Mouse (Mus musculus) megakaryocyte, embryonic 14.5 days (primary cell): ENCODE measurements around the gene Dach1. TPM values are rescaled to one million over a fixed set of nuclear protein-coding genes. Genes with fewer than 3 reads are reported as not detected.

Source experiments
- H3K27me3 ChIP-seq: replicated peaks from 2 replicates; pipeline ENCODE3; 2012; ENCODE audit warnings: inconsistent platforms
- H3K36me3 ChIP-seq: replicated peaks from 2 replicates; pipeline ENCODE3; 2012; ENCODE audit warnings: low read length, inconsistent platforms, mixed read lengths
- H3K4me1 ChIP-seq: 2 replicates; pipeline ENCODE4 v1.6.1; 2012; ENCODE audit warnings: inconsistent platforms
- H3K4me3 ChIP-seq: replicated peaks from 2 replicates; pipeline ENCODE3; 2012; ENCODE audit warnings: moderate library complexity, mild to moderate bottlenecking, inconsistent platforms
- H3K9me3 ChIP-seq: 2 replicates; pipeline ENCODE4 v1.6.1; 2012; ENCODE audit warnings: inconsistent platforms
- FLI1 ChIP-seq: IDR thresholded peaks from 2 replicates; pipeline ENCODE4 v1.6.1; 2012; ENCODE audit warnings: low read length, inconsistent platforms, mixed read lengths
- GATA1 ChIP-seq: IDR thresholded peaks from 3 replicates; pipeline ENCODE4 v1.6.1; 2012; ENCODE audit warnings: mixed read lengths, low read length, inconsistent platforms, borderline replicate concordance
- polyA plus RNA-seq: library from polyadenylated mRNA; stranded (reverse); fragments of >175 nt; gene quantifications from 2 replicates; pipeline ENCODE4 v1.2.3, GENCODE M21; 2012; ENCODE audit warnings: low replicate concordance; ENCODE audit not compliant: insufficient read depth

Gene Dach1
- polyA plus RNA-seq, 1 experiment, result 0.49 TPM

DNA sequence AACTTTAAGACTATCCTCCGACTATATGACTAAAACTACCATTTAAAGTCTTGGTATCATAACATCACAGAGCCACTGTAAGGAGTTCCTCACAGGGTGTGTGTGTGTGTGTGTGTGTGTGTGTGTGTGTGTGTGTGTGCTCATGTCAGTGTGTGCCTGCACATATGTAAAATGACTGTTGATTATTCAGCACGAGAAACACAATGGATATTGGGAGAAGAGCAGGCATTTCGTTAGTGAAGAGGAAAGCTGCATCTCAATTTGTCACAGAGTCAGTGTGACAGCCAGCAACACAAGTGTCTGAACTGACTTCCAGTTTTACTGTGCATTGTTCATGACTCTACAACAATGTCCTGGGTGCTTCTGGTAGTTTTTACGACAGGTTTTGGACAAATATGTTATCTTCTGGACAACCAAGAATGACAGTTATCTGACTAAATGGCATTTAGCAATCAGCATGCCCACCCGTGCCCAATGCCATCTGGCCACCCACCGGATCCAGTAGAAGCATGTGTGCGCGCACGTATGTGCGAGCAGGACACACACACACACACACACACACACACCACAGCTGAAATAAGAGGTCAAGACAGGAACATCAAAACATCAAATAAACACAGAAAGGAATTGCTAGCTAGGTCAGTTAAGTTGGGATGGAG is 3.1 kb downstream of the Dach1 start:
- Histone ChIP-seq H3K4me3 (peak overlapping the region; percentile 97), H3K4me1 (peaks cover 23% of the 10 kb centered on the region), H3K9me3 (no peaks in the 10 kb centered on the region), H3K27me3 (peaks cover 9% of the 10 kb centered on the region), H3K36me3 (no peaks in the 10 kb centered on the region)
- TF ChIP-seq GATA1, result no peak
- TF ChIP-seq FLI1, result no peak

DNA sequence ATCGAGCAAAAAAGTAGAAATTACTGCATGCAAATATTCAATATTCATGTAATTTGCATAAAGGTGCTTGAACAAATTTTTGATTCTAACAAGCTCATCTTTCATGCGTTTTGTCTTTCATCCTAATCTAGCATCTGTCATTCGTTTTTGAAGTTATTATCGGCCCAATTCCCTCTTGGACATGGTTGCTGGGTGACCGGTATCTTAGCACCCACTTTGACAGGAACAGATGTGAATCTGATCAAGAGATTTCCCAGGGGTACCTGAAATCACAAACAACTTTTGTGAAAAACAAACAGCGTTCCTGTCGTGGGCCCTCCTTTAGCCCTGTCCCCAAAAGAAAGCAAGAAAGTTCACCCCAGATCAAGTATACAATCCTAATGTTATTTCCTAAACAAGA is 12.8 kb downstream of the Dach1 start:
- H3K4me3 ChIP-seq, result no peak overlapping the region
- no peaks in the 10 kb centered on the region for H3K27me3 ChIP-seq
- no peaks in the 10 kb centered on the region for H3K36me3 ChIP-seq
- TF ChIP-seq FLI1 (no peak), GATA1 (no peak)
- H3K4me1 ChIP-seq, result no peaks in the 10 kb centered on the region
- H3K9me3 ChIP-seq, result no peaks in the 10 kb centered on the region

DNA sequence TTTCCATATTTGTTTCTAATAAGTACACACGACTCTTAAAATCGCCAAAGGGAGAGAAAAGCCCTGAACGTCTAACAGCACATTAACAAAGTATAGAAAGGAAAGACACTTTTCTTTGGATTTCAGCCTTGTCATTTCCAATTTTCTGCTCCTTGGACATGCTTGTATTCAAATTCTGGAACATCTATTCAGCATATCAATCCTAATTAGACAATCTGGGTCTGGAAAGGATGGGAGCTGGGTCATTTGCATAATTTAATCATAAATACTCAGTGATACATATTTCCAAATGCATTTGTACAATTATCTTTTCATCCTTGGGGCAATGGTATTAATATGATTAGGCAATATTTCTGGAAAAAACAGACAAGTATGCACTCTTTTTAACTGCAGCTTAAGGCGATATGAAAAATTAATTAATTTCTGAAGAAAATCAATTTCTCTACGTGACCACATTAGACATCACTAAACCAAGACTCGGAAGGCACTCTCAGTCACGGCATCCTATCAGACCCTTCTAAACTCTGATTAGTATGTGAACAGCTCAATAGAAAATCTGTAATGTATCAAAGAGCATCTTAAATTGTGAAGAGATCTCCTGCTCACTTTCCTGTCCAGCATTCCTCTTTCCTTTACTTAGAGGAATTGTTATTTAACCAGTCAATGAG is 13.7 kb downstream of the Dach1 start:
- Histone ChIP-seq H3K4me1 (no peaks in the 10 kb centered on the region), H3K9me3 (no peaks in the 10 kb centered on the region), H3K36me3 (no peaks in the 10 kb centered on the region), H3K4me3 (no peak overlapping the region), H3K27me3 (no peaks in the 10 kb centered on the region)
- TF ChIP-seq GATA1, result no peak
- TF ChIP-seq FLI1, result no peak

DNA sequence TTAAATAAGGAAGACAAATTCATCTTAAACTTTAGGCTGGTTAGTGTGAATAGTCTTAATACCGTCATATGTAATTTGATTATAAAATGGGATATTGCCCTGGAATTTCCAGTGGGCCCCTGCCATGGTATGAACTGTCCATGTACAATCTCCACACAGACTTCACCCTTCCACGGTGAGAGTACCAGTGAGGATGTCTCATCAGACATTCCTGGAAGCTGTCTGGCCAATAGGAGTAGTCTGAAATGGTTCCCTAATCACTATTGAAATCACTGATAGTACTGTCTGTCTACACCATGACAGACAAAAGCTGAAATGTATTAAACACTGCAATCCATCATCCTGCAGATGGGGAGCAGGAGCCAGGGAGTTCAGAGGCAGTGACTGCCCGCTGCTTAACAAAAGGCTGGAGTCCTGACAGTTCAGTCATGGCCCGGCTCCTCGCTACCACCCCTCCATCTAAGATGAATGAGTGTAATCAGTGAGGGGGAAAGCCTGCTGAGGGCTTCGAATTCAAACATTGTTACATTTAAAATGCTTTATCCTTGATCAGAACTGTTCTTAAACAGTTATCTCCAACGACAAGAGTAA is 14.6 kb downstream of the Dach1 start:
- H3K36me3 ChIP-seq, result no peaks in the 10 kb centered on the region
- no peaks in the 10 kb centered on the region for H3K4me1 ChIP-seq
- H3K9me3 ChIP-seq, result no peaks in the 10 kb centered on the region
- TF ChIP-seq FLI1, result no peak
- no peak for TF ChIP-seq GATA1
- no peaks in the 10 kb centered on the region for H3K27me3 ChIP-seq
- no peak overlapping the region for H3K4me3 ChIP-seq

DNA sequence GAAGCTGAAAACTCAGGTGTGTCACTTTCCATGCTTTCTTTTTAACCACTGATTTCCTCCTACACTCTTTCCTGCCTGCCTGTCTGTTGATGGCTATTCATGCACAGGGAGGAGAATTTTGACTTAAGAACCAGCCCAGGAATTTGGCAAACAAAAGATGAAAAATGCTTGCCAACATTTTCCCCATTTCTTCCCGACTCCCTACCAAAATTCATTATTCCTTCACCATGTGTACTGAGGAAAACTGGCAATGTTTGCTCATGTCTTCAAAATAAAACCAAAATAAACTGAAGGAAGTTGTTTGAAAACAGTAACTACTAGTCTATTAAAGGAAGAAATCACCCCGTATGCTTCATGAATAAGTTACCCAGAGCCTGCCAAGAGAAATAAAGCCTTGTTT is 27.8 kb downstream of the Dach1 start:
- H3K27me3 ChIP-seq, result no peaks in the 10 kb centered on the region

GRCm38 (mm10) chr14:98138873-98139665 is 30.5 kb downstream of the Dach1 start:
- Histone ChIP-seq H3K4me3 (no peak overlapping the region), H3K9me3 (no peaks in the 10 kb centered on the region), H3K4me1 (peaks cover 4% of the 10 kb centered on the region; the same call in 1 of the 2 replicates), H3K27me3 (no peaks in the 10 kb centered on the region), H3K36me3 (no peaks in the 10 kb centered on the region)
- no peak for TF ChIP-seq FLI1
- TF ChIP-seq GATA1, result no peak

More for the DNA sequence above, 27.8 kb downstream of the Dach1 start:
- Histone ChIP-seq H3K4me1 (no peaks in the 10 kb centered on the region), H3K4me3 (no peak overlapping the region), H3K9me3 (no peaks in the 10 kb centered on the region), H3K36me3 (no peaks in the 10 kb centered on the region)
- TF ChIP-seq FLI1 (no peak), GATA1 (no peak)

- Histone ChIP-seq H3K4me3 (no peak overlapping the region), H3K4me1 (peaks cover 4% of the 10 kb centered on the region; the same call in 1 of the 2 replicates), H3K9me3 (no peaks in the 10 kb centered on the region), H3K27me3 (no peaks in the 10 kb centered on the region), H3K36me3 (no peaks in the 10 kb centered on the region)
- TF ChIP-seq GATA1 (no peak), FLI1 (no peak)
Measured at GRCm38 (mm10) chr14:98134546-98134945, 35.0 kb downstream of the Dach1 start.

DNA sequence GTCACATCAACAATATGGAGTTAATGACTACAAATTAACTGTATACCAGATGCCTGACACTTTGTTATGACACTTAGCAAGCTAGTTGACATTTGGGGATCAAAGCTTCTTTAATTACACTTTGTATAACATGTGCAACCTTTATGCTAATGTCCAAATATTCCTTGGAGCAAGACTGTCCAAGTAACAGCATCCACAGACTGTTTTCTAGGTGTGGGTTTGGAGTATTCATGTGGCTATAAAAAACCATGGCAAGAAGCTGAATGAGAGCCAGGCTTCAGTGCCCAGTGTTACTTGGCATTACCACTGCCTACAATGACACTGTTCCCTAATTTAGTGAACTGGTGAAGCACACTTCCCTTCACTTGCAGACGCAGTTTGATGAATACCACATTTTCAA is 46.5 kb downstream of the Dach1 start:
- Histone ChIP-seq H3K27me3 (no peaks in the 10 kb centered on the region), H3K4me3 (no peak overlapping the region), H3K4me1 (no peaks in the 10 kb centered on the region), H3K9me3 (no peaks in the 10 kb centered on the region), H3K36me3 (no peaks in the 10 kb centered on the region)
- TF ChIP-seq FLI1 (no peak), GATA1 (no peak)

DNA sequence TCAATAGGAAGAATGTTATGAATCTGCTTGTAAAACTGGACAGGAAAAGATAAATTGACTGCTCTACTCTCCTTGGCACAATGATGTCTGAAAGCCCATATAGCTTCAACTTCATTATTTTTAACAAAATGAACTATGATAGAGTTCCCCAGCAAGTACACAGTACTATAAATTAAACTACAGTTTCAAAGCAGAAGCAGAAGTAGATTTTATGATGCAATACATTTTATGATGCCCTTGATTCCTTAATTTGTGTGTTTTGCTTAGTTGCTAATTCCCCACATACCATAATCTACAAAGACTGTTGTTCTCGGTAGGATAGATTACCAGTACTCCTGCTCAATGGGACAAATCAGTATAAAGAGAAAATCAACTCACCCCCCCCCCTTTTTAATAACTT is 52.9 kb downstream of the Dach1 start:
- Histone ChIP-seq H3K36me3 (no peaks in the 10 kb centered on the region), H3K27me3 (no peaks in the 10 kb centered on the region), H3K4me1 (no peaks in the 10 kb centered on the region; the same call in 1 of the 2 replicates), H3K9me3 (no peaks in the 10 kb centered on the region), H3K4me3 (no peak overlapping the region)
- TF ChIP-seq FLI1 (no peak), GATA1 (no peak)
